Mouse (Mus musculus): ENCODE data around the gene Rnf4.

Gene Rnf4

GRCm38 (mm10) chr5:34336097-34336774 is at the start of gene Rnf4:
Gene Rnf4 (plus strand): TSS chr5:34336289.
- peak; percentile 99 for DNase-seq

- no peak for DNase-seq
These were observed 49.6 kb upstream of the Rnf4 start for GRCm38 (mm10) chr5:34286516-34286915.

GRCm38 (mm10) chr5:34287001-34287837 is 48.9 kb upstream of the Rnf4 start:
- DNase-seq: no peak

- no peak for DNase-seq
These were observed 48.3 kb upstream of the Rnf4 start for GRCm38 (mm10) chr5:34287838-34288145.

GRCm38 (mm10) chr5:34288154-34288716 is 47.9 kb upstream of the Rnf4 start, which contains the start of the genes Zfyve28 and Cfap99:
Gene Zfyve28 (minus strand): TSS chr5:34288449.
Gene Cfap99 (plus strand): TSS chr5:34288600.
- DNase-seq: peak; percentile 73

- no peak for DNase-seq
These were observed 46.8 kb upstream of the Rnf4 start for GRCm38 (mm10) chr5:34289286-34289685.

- no peak for DNase-seq
These were observed 42.7 kb upstream of the Rnf4 start for GRCm38 (mm10) chr5:34293363-34293762.

GRCm38 (mm10) chr5:34294696-34295095 is 41.4 kb upstream of the Rnf4 start:
- DNase-seq: peak; percentile 7

- peak; percentile 11 for DNase-seq
These were observed 40.9 kb upstream of the Rnf4 start for GRCm38 (mm10) chr5:34295141-34295540.

GRCm38 (mm10) chr5:34298061-34298460 is 38.0 kb upstream of the Rnf4 start:
- no peak for DNase-seq

GRCm38 (mm10) chr5:34298937-34299535 is 37.1 kb upstream of the Rnf4 start:
- no peak for DNase-seq

- no peak for DNase-seq
These were observed 33.7 kb upstream of the Rnf4 start for GRCm38 (mm10) chr5:34302377-34302776.

- DNase-seq: no peak
These were observed 27.1 kb upstream of the Rnf4 start for GRCm38 (mm10) chr5:34309016-34309415.

- no peak for DNase-seq
These were observed 16.5 kb upstream of the Rnf4 start for GRCm38 (mm10) chr5:34319491-34320034.

GRCm38 (mm10) chr5:34321236-34321635 is 14.9 kb upstream of the Rnf4 start:
- no peak for DNase-seq

- no peak for DNase-seq
These were observed 10.8 kb upstream of the Rnf4 start for GRCm38 (mm10) chr5:34325286-34325685.

- peak; percentile 48 for DNase-seq
These were observed 9.8 kb upstream of the Rnf4 start for GRCm38 (mm10) chr5:34326249-34326691.

GRCm38 (mm10) chr5:34326875-34327576 is 9.1 kb upstream of the Rnf4 start:
- DNase-seq: peak; percentile 45

- no peak for DNase-seq
These were observed 6.0 kb upstream of the Rnf4 start for GRCm38 (mm10) chr5:34330136-34330535.

GRCm38 (mm10) chr5:34334081-34334480 is 2.0 kb upstream of the Rnf4 start:
- no peak for DNase-seq

GRCm38 (mm10) chr5:34335539-34336096 is 471 bp upstream of the Rnf4 start:
- DNase-seq: no peak

Data from lung, postnatal 10 days (tissue).